Mouse (Mus musculus) liver, embryonic 18 days (tissue): ENCODE measurements around the gene Efr3b. TPM values are rescaled to one million over a fixed set of nuclear protein-coding genes. Genes with fewer than 3 reads are reported as not detected.

Source experiments
- polyA plus RNA-seq: library from polyadenylated mRNA; depleted of rRNA; stranded (reverse); fragments of >200 nt; gene quantifications from 2 replicates; pipeline ENCODE4 v1.2.3, GENCODE M21; 2012; rRNA removed

The Efr3b gene
- 0.09 and 0.12 TPM in 2 replicates for polyA plus RNA-seq

GRCm38 (mm10) chr12:4038061-4039041 lies at the start of gene Efr3b:
Gene Efr3b, minus strand, starts transcription at chr12:4038915.

GRCm38 (mm10) chr12:4082132-4083001 lies 43.7 kb upstream of the Efr3b start, which contains the start of gene Dnajc27:
Gene Dnajc27, plus strand, starts transcription at chr12:4082583.

DNA sequence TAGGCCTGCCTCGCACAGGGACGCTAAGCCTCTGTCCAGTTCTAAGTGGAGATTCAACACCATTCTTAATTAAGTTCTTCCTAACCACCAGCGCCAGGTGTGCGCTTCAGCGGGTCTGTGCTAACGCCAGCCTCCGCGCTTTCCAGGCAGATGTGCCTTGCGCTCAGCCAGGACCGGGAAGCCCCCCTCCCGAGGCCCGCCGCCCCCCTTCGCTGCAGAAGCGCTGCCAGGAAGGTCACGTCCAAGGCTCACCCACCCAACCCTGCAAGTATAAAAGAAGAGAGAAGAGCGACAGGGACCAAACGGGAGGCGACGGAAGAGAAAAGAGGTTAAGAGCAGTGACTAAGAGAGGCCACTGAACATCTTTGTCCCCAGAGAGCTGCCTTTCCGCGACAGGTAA lies 84.1 kb downstream of the Efr3b start, which contains the start of gene Pomc:
TSS of gene Pomc (plus strand) at position 301 of the 400 bp plus-strand sequence.

Other genes starting within 250 kb of the Efr3b start
- 5.3 and 6.3 TPM in 2 replicates for gene Dnmt3a, start 232.9 kb downstream of the Efr3b start, polyA plus RNA-seq
- 0.18 and 0.26 TPM in 2 replicates for gene Pomc, start 84.0 kb downstream of the Efr3b start, polyA plus RNA-seq
- 1.2 and 1.4 TPM in 2 replicates for gene Dnajc27, start 43.7 kb upstream of the Efr3b start, polyA plus RNA-seq
- gene Adcy3, start 94.2 kb upstream of the Efr3b start, polyA plus RNA-seq, result 0.70 and 0.73 TPM in 2 replicates
- 1.9 and 2.0 TPM in 2 replicates for gene Ptrhd1, start 195.1 kb upstream of the Efr3b start, polyA plus RNA-seq
- gene Cenpo, start 195.4 kb upstream of the Efr3b start, polyA plus RNA-seq, result 7.5 and 8.3 TPM in 2 replicates